9 mouse cellular contexts compared by ENCODE assay signal in the genomic region with DNA sequence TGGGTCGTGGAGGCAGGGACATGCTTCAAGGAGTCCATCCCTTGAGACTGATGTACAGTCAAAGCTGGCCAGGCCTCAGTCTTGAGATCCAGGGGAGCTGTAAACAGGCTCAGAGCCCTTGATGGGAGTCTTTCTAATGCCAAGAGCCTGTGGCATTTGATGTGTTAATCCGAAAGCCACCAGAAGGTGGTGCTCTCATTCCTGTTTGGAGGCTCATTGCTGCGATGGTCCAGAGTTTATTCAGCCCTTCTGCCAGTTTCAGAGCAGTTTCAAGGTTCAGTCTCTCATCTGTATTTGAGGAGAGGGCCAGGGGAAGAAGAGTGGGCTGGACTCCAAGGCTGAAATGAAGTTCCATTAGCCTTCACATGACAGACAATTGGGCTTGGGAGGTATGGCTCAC.
A peak's percentile ranks its signal among the peaks of the same experiment; 100 is the strongest.
DNase-seq lines count a peak whose midpoint lies in the region; ATAC-seq lines count a peak whose summit lies in the region.
"Had no signal": no experiment of that assay in that cellular context is flagged by ENCODE, and none has a peak within 500 bp of the region (broad histone marks: within the 10 kb centered on the region; RNA-seq: fewer than 3 reads in every experiment).

No protein-coding gene starts in this region.

- no peaks in the 10 kb centered on the region for H3K36me3 ChIP-seq in forebrain, embryonic 13.5 days (ENCODE audit: poor library complexity, severe bottlenecking)

- no peak overlapping the region for H3K9ac ChIP-seq in forebrain, embryonic 13.5 days

- WGBS in forebrain, embryonic 13.5 days, result 5% methylated on average over 3 of the region's 3 CpGs

- no peak overlapping the region for H3K4me3 ChIP-seq in forebrain, embryonic 13.5 days
- H3K4me3 ChIP-seq: megakaryocyte, embryonic 14.5 days had no signal

- intact Hi-C loops in left cerebral cortex, postnatal 36 days (cut with DNase I), result loop anchor here (1.0 to 10.0 kb wide), 3 partner anchors 109 to 272 kb away; no protein-coding TSS in a partner anchor

- H3K27me3 ChIP-seq in forebrain, embryonic 13.5 days, result no peaks in the 10 kb centered on the region

- H3K9me3 ChIP-seq in forebrain, embryonic 13.5 days (replicated peaks), result no peaks in the 10 kb centered on the region
- H3K9me3 ChIP-seq: megakaryocyte, embryonic 14.5 days had no signal

- H3K4me1 ChIP-seq in forebrain, embryonic 13.5 days, result peaks cover 7% of the 10 kb centered on the region; the same call in 1 of the 2 replicates
- H3K4me1 ChIP-seq: megakaryocyte, embryonic 14.5 days had no signal

- H3K27ac ChIP-seq in forebrain, embryonic 13.5 days, result no peak overlapping the region

- no peak overlapping the region for H3K4me2 ChIP-seq in forebrain, embryonic 13.5 days

- peak; percentile 52 for ATAC-seq in forebrain, embryonic 13.5 days

- DNase-seq in ovary, postnatal 10 days (ENCODE audit: low spot score), result peak; percentile 54
- no peak for DNase-seq in ovary, adult 18-20 months (ENCODE audit: low spot score)
- peak; percentile 9 for DNase-seq in c-Kit-positive CD71-positive TER-119-positive erythroid progenitor cells, embryonic 14.5 days (ENCODE audit: low spot score)
- peak; percentile 68 for DNase-seq in hindlimb bud, embryonic 11.5 days (ENCODE audit: extremely low spot score, low read depth, low spot score)
- peak; percentile 65 to 73 for DNase-seq in left cerebral cortex, postnatal 36 days (ENCODE audit: low spot score in 2 of 2)
- peak; percentile 75 for DNase-seq in neural tube, embryonic 10.5 days (ENCODE audit: extremely low spot score, low spot score)
- peak; percentile 20 to 21 for DNase-seq in thymus, postnatal 36 days
